Mouse (Mus musculus): ENCODE results near the gene Adh6a. TPM values are rescaled to one million over a fixed set of nuclear protein-coding genes. Genes with fewer than 3 reads are reported as not detected.

The Adh6a gene
- total and polyA plus RNA-seq, 3 experiments, result 1.5 TPM; not detected in 2

DNA sequence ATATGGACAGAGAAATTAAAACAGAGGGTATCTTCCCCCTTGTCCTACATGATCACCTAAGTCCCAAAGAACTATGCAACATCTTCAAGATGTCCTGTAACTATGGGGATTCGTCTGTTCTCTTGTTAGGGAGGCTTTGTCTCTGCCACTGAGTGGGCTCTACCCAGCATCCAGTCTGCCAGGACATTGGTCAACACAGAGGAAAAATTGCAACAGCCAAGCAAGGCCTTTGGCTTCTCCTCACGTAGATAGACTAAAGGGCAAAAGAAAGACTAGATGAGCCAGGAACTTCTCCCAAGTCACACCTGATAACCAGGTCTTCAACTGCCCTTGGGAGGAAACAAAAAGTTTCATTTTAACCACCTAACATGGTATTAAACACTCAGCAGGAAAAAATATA, 62.1 kb downstream of the Adh6a start:
- DNase-seq (ENCODE audit: low read depth, low spot score), result no peak
- no peak overlapping the region for H3K4me3 ChIP-seq (ENCODE audit: control insufficient read depth in 1 of 2, insufficient read depth in 1 of 2, low read depth in 2 of 2, low read length in 2 of 2)
- no peaks in the 10 kb centered on the region for H3K9me3 ChIP-seq (replicated peaks; ENCODE audit: insufficient read depth, low read length)
- H3K36me3 ChIP-seq (ENCODE audit: control insufficient read depth in 1 of 2, insufficient read depth in 2 of 2, low read length in 2 of 2), result no peaks in the 10 kb centered on the region
- H3K79me2 ChIP-seq (ENCODE audit: control insufficient read depth, insufficient read depth, low read length, poor library complexity), result no peaks in the 10 kb centered on the region
- TF ChIP-seq POLR2AphosphoS5 (IDR thresholded peaks at IDR 0.05; ENCODE audit: borderline replicate concordance, low read depth, low read length), result no peak
- TF ChIP-seq RCOR1 (IDR thresholded peaks at IDR 0.05; ENCODE audit: low read depth, low read length), result no peak
- no peak for TF ChIP-seq ELF1 (IDR thresholded peaks at IDR 0.05; ENCODE audit: low read depth, low read length)
- TF ChIP-seq NRF1 (IDR thresholded peaks at IDR 0.05; ENCODE audit: insufficient read depth, low read depth, low read length, poor library complexity, severe bottlenecking), result no peak
- no peak for TF ChIP-seq EP300 (IDR thresholded peaks at IDR 0.05; ENCODE audit: low read depth in 1 of 2, low read length in 2 of 2)
- TF ChIP-seq CHD2 (IDR thresholded peaks at IDR 0.05; ENCODE audit: low read length), result no peak
- no peak for TF ChIP-seq GATA1 (IDR thresholded peaks at IDR 0.05; ENCODE audit: low read depth, low read length)
- no peak for TF ChIP-seq MAX (IDR thresholded peaks at IDR 0.05; ENCODE audit: low read length)
- no peak for TF ChIP-seq MXI1 (IDR thresholded peaks at IDR 0.05; ENCODE audit: low read depth, low read length)
- no peak for TF ChIP-seq ETS1 (IDR thresholded peaks at IDR 0.05; ENCODE audit: low read depth, low read length)
- TF ChIP-seq RAD21 (IDR thresholded peaks at IDR 0.05; ENCODE audit: low read depth, low read length), result no peak
- TF ChIP-seq CHD1 (IDR thresholded peaks at IDR 0.05; ENCODE audit: low read depth, low read length), result no peak
- TF ChIP-seq BHLHE40 (IDR thresholded peaks at IDR 0.05; ENCODE audit: borderline replicate concordance, low read depth, low read length), result no peak
- peaks cover 10 to 11% of the 10 kb centered on the region in 2 experiments for H3K27me3 ChIP-seq (ENCODE audit: control insufficient read depth in 1 of 2, insufficient read depth in 2 of 2, low read length in 2 of 2)
- H3K27ac ChIP-seq (ENCODE audit: control insufficient read depth, low read depth, low read length), result no peak overlapping the region
- no peak overlapping the region for H3K9ac ChIP-seq (ENCODE audit: control insufficient read depth, low read depth, low read length, poor library complexity, severe bottlenecking)
- H3K4me1 ChIP-seq (ENCODE audit: control insufficient read depth in 1 of 2, insufficient read depth in 2 of 2, low read length in 2 of 2), result no peaks in the 10 kb centered on the region

Other genes starting within 250 kb of the Adh6a start
- gene 1110002E22Rik, start 248.2 kb upstream of the Adh6a start, total RNA-seq (2012; rRNA removed), result under 0.01 and 0.03 TPM in 2 replicates
- gene 1110002E22Rik, start 248.2 kb upstream of the Adh6a start, polyA plus RNA-seq (2012; ENCODE audit: insufficient read depth in 1 of 2, insufficient read length in 2 of 2, low read depth in 1 of 2, low replicate concordance in 2 of 2, missing spikeins in 1 of 2), result under 1 TPM in 1 of 2 experiments, not detected in 1; 0.03 TPM
- not detected in 2 replicates for gene Gm5105, start 245.9 kb upstream of the Adh6a start, total RNA-seq (2012; rRNA removed)
- gene Gm5105, start 245.9 kb upstream of the Adh6a start, polyA plus RNA-seq (2012; ENCODE audit: insufficient read depth in 1 of 2, insufficient read length in 2 of 2, low read depth in 1 of 2, low replicate concordance in 2 of 2, missing spikeins in 1 of 2), result not detected
- gene Trmt10a, start 169.8 kb upstream of the Adh6a start, total RNA-seq (2012; rRNA removed), result 9.7 and 12.1 TPM in 2 replicates
- 10 to 100 TPM in 1 of 2 experiments, not detected in 1; 18.1 TPM for gene Trmt10a, start 169.8 kb upstream of the Adh6a start, polyA plus RNA-seq (2012; ENCODE audit: insufficient read depth in 1 of 2, insufficient read length in 2 of 2, low read depth in 1 of 2, low replicate concordance in 2 of 2, missing spikeins in 1 of 2)
- 2.5 and 2.7 TPM in 2 replicates for gene Mttp, start 168.3 kb upstream of the Adh6a start, total RNA-seq (2012; rRNA removed)
- gene Mttp, start 168.3 kb upstream of the Adh6a start, polyA plus RNA-seq (2012; ENCODE audit: insufficient read depth in 1 of 2, insufficient read length in 2 of 2, low read depth in 1 of 2, low replicate concordance in 2 of 2, missing spikeins in 1 of 2), result 1 to 10 TPM in 1 of 2 experiments, not detected in 1; 4.4 TPM
- not detected in 2 replicates for gene 4930579F01Rik, start 119.5 kb upstream of the Adh6a start, total RNA-seq (2012; rRNA removed)
- not detected for gene 4930579F01Rik, start 119.5 kb upstream of the Adh6a start, polyA plus RNA-seq (2012; ENCODE audit: insufficient read depth in 1 of 2, insufficient read length in 2 of 2, low read depth in 1 of 2, low replicate concordance in 2 of 2, missing spikeins in 1 of 2)
- not detected in 2 replicates for gene Adh7, start 95.5 kb upstream of the Adh6a start, total RNA-seq (2012; rRNA removed)
- gene Adh7, start 95.5 kb upstream of the Adh6a start, polyA plus RNA-seq (2012; ENCODE audit: insufficient read depth in 1 of 2, insufficient read length in 2 of 2, low read depth in 1 of 2, low replicate concordance in 2 of 2, missing spikeins in 1 of 2), result not detected
- 0.15 and 0.23 TPM in 2 replicates for gene Adh1, start 52.3 kb upstream of the Adh6a start, total RNA-seq (2012; rRNA removed)
- gene Adh1, start 52.3 kb upstream of the Adh6a start, polyA plus RNA-seq (2012; ENCODE audit: insufficient read depth in 1 of 2, insufficient read length in 2 of 2, low read depth in 1 of 2, low replicate concordance in 2 of 2, missing spikeins in 1 of 2), result not detected
- not detected in 2 replicates for gene Adh6b, start 28.5 kb downstream of the Adh6a start, total RNA-seq (2012; rRNA removed)
- not detected for gene Adh6b, start 28.5 kb downstream of the Adh6a start, polyA plus RNA-seq (2012; ENCODE audit: insufficient read depth in 1 of 2, insufficient read length in 2 of 2, low read depth in 1 of 2, low replicate concordance in 2 of 2, missing spikeins in 1 of 2)
- gene Adh4, start 102.2 kb downstream of the Adh6a start, total RNA-seq (2012; rRNA removed), result not detected in 2 replicates
- gene Adh4, start 102.2 kb downstream of the Adh6a start, polyA plus RNA-seq (2012; ENCODE audit: insufficient read depth in 1 of 2, insufficient read length in 2 of 2, low read depth in 1 of 2, low replicate concordance in 2 of 2, missing spikeins in 1 of 2), result not detected
- gene Adh5, start 129.8 kb downstream of the Adh6a start, total RNA-seq (2012; rRNA removed), result 127 and 128 TPM in 2 replicates
- 100 to 1,000 TPM; 187 to 351 TPM for gene Adh5, start 129.8 kb downstream of the Adh6a start, polyA plus RNA-seq (2012; ENCODE audit: insufficient read depth in 1 of 2, insufficient read length in 2 of 2, low read depth in 1 of 2, low replicate concordance in 2 of 2, missing spikeins in 1 of 2)
- 71.0 and 73.1 TPM in 2 replicates for gene Metap1, start 176.2 kb downstream of the Adh6a start, total RNA-seq (2012; rRNA removed)
- 10 to 100 TPM; 57.4 to 96.3 TPM for gene Metap1, start 176.2 kb downstream of the Adh6a start, polyA plus RNA-seq (2012; ENCODE audit: insufficient read depth in 1 of 2, insufficient read length in 2 of 2, low read depth in 1 of 2, low replicate concordance in 2 of 2, missing spikeins in 1 of 2)
- gene Eif4e, start 212.9 kb downstream of the Adh6a start, total RNA-seq (2012; rRNA removed), result 363 and 364 TPM in 2 replicates
- gene Eif4e, start 212.9 kb downstream of the Adh6a start, polyA plus RNA-seq (2012; ENCODE audit: insufficient read depth in 1 of 2, insufficient read length in 2 of 2, low read depth in 1 of 2, low replicate concordance in 2 of 2, missing spikeins in 1 of 2), result 100 to 1,000 TPM in 1 of 2 experiments, 10 to 100 TPM in 1; 83.5 to 490 TPM